Mouse (Mus musculus): ENCODE measurements around the gene Stk4. TPM values are rescaled to one million over a fixed set of nuclear protein-coding genes. Genes with fewer than 3 reads are reported as not detected.

Stk4 gene
- polyA plus RNA-seq, 1 experiment = 150 TPM

DNA sequence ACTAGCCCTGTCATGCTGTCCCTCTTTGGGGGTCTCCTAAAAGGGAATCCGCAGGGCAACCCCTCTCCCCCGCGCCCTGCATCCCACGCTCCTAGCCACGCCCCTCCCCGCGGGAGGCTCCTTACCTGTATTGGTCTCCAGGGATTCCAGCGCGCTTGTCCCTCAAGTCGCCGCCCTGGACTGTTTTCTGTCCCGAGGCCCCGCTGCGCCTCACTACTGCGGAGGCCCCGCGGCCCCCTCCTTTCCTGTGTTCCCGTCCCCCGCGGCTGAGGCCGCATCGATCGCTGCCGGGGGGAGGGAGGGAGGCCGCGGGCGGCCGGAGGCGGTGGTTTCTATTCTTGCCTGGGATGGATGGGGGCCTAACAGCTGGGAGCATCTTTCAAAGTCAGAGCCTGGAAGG is 100.8 kb downstream of the Stk4 start, which contains the start of gene Kcns1:
Gene Kcns1, minus strand, starts transcription at position 212 of the 400 bp plus-strand sequence.
- TF ChIP-seq CTCF (IDR thresholded peaks at IDR 0.05; ENCODE audit: insufficient read depth, low read depth, low read length) (no peak), POLR2A (IDR thresholded peaks at IDR 0.05; ENCODE audit: insufficient read depth, low read depth, low read length) (no peak)
- WGBS = under 1% methylated on average over 29 of the region's 29 CpGs
- Histone ChIP-seq H3K27ac (ENCODE audit: insufficient read depth, low read depth, low read length) (no peak within 1 kb of the TSS), H3K4me3 (ENCODE audit: insufficient read depth, low read depth, low read length) (peak within 1 kb of the TSS; percentile 32), H3K4me1 (ENCODE audit: control insufficient read depth, insufficient read depth, low read length) (peaks cover 18% of the 10 kb centered on the region; the same call in 1 of the 2 replicates)

DNA sequence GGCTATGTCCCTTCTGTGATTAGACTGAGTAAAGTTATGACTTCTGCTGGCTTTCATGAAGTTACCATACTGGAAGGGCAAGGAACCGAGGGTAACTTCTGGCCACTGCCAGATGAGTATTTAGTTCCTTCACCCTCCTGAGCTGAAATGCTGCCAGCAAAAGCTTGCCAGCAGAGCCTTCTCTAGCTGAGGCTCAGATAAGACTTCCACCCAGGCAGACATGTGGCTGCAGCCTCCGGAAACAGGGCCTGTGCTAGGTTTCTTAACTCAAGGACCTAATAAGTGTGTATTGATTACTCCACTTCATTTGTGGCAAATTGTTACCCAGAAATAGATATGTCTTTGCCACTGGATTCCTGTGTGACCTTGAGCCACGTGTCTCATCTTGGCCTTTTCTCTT is 103.3 kb downstream of the Stk4 start:
- TF ChIP-seq CTCF (IDR thresholded peaks at IDR 0.05; ENCODE audit: insufficient read depth, low read depth, low read length) (no peak), POLR2A (IDR thresholded peaks at IDR 0.05; ENCODE audit: insufficient read depth, low read depth, low read length) (no peak)
- WGBS = 66% methylated on average over 3 of the region's 3 CpGs
- H3K27ac ChIP-seq (ENCODE audit: insufficient read depth, low read depth, low read length) = no peak overlapping the region
- H3K4me1 ChIP-seq (ENCODE audit: control insufficient read depth, insufficient read depth, low read length) = peaks cover 10% of the 10 kb centered on the region; the same call in 1 of the 2 replicates
- no peak overlapping the region for H3K4me3 ChIP-seq (ENCODE audit: insufficient read depth, low read depth, low read length)

DNA sequence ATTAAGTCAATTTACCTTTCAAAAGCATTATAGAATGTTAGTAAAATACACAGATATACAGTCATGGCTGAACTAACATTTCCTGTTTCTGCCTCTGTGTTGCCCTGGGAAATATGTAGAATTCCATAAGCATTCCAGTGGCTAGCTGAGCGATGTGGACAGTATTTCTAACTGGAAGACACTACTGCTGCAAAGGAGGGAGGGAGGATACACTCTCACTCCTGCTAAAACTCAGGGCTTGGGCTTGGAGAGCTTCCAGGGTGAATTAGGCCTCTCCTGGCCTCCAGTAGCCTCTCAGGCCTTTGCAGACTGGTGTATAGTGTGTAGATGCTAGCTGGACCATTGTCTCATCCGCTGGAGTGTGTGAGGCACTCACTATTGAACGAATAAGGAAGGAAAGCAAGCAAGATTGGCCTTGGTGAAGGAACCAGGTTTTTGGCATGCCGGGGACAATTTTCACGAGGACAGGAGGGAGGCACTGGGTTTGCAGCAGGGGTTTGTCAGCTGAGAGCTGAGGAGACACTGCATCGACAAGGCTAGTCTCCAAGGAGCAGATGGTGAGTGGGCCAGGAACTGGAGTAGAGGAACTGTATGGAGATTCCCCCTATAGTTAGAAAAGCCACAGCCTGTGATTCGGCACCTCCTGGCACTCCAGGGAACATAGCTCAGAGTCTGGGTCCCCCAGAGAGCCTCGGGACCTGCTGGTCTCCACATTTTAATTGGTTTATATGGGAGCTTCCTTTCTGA is 104.7 kb downstream of the Stk4 start:
- H3K27ac ChIP-seq (ENCODE audit: insufficient read depth, low read depth, low read length) = no peak overlapping the region
- TF ChIP-seq POLR2A (IDR thresholded peaks at IDR 0.05; ENCODE audit: insufficient read depth, low read depth, low read length) (no peak), CTCF (IDR thresholded peaks at IDR 0.05; ENCODE audit: insufficient read depth, low read depth, low read length) (no peak)
- H3K4me1 ChIP-seq (ENCODE audit: control insufficient read depth, insufficient read depth, low read length) = peaks cover 10% of the 10 kb centered on the region; the same call in 1 of the 2 replicates
- H3K4me3 ChIP-seq (ENCODE audit: insufficient read depth, low read depth, low read length) = no peak overlapping the region
- 72% methylated on average over 8 of the region's 8 CpGs for WGBS

DNA sequence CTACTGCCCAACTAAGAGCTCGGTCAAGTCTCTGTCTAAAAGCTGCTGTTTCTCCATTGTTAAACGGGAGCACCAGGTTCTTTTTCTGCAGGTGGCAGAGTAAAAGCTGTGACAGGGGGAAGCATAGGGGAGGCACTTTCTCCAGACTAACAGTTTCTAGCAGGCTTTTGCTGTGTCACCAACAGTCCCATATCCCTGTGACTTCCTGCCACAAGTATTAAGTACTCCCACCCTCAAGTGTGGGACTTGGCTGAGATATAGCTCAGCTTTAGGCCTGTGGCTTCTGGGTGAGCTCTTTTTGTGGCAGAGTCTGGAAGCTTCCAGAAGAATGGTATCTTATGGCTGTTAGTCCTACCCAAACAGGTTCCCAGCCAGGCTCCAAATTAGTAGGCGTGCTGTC is 105.7 kb downstream of the Stk4 start:
- WGBS = 61% methylated on average over 3 of the region's 3 CpGs
- no peak overlapping the region for H3K27ac ChIP-seq (ENCODE audit: insufficient read depth, low read depth, low read length)
- H3K4me3 ChIP-seq (ENCODE audit: insufficient read depth, low read depth, low read length) = no peak overlapping the region
- no peak for TF ChIP-seq CTCF (IDR thresholded peaks at IDR 0.05; ENCODE audit: insufficient read depth, low read depth, low read length)
- TF ChIP-seq POLR2A (IDR thresholded peaks at IDR 0.05; ENCODE audit: insufficient read depth, low read depth, low read length) = no peak
- peaks cover 3% of the 10 kb centered on the region; the same call in 1 of the 2 replicates for H3K4me1 ChIP-seq (ENCODE audit: control insufficient read depth, insufficient read depth, low read length)

DNA sequence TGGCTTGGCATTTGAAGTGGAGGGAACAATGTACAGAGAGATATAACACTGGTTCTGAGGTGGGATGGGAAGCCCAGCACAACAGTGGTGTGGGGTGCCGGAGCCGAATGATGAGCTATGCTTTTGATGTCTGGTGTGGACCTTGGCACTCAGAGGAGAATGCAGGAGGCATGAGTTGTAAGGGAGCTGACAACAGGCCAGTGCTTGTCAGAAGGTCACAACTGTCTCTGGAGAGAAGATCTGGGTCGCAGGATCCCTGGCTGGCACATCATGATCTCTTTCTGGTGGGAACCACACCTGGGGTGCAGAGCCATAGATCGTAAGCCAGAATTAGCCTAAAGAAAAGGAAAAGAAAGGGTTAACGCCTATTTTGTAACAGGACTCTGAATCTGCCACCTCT is 107.7 kb downstream of the Stk4 start:
- 90% methylated on average over 5 of the region's 5 CpGs for WGBS

GRCm38 (mm10) chr2:164180124-164180523 is 110.0 kb downstream of the Stk4 start:
- H3K27ac ChIP-seq (ENCODE audit: insufficient read depth, low read depth, low read length) = no peak overlapping the region
- no peak overlapping the region for H3K4me3 ChIP-seq (ENCODE audit: insufficient read depth, low read depth, low read length)
- WGBS = 38% methylated on average over 3 of the region's 3 CpGs
- no peaks in the 10 kb centered on the region for H3K4me1 ChIP-seq (ENCODE audit: control insufficient read depth, insufficient read depth, low read length)
- TF ChIP-seq CTCF (IDR thresholded peaks at IDR 0.05; ENCODE audit: insufficient read depth, low read depth, low read length) (0 out of 2 replicates have a peak, but pooled peaks have one; percentile 7), POLR2A (IDR thresholded peaks at IDR 0.05; ENCODE audit: insufficient read depth, low read depth, low read length) (no peak)

More for the DNA sequence above, 107.7 kb downstream of the Stk4 start:
- TF ChIP-seq POLR2A (IDR thresholded peaks at IDR 0.05; ENCODE audit: insufficient read depth, low read depth, low read length) = no peak
- no peak overlapping the region for H3K27ac ChIP-seq (ENCODE audit: insufficient read depth, low read depth, low read length)
- H3K4me3 ChIP-seq (ENCODE audit: insufficient read depth, low read depth, low read length) = no peak overlapping the region
- H3K4me1 ChIP-seq (ENCODE audit: control insufficient read depth, insufficient read depth, low read length) = no peaks in the 10 kb centered on the region; the same call in 1 of the 2 replicates

GRCm38 (mm10) chr2:164180770-164181169 is 110.6 kb downstream of the Stk4 start:
- Histone ChIP-seq H3K4me3 (ENCODE audit: insufficient read depth, low read depth, low read length) (no peak overlapping the region), H3K27ac (ENCODE audit: insufficient read depth, low read depth, low read length) (no peak overlapping the region), H3K4me1 (ENCODE audit: control insufficient read depth, insufficient read depth, low read length) (no peaks in the 10 kb centered on the region)
- TF ChIP-seq CTCF (IDR thresholded peaks at IDR 0.05; ENCODE audit: insufficient read depth, low read depth, low read length) (no peak), POLR2A (IDR thresholded peaks at IDR 0.05; ENCODE audit: insufficient read depth, low read depth, low read length) (no peak)
- WGBS = 87% methylated on average over 4 of the region's 4 CpGs

DNA sequence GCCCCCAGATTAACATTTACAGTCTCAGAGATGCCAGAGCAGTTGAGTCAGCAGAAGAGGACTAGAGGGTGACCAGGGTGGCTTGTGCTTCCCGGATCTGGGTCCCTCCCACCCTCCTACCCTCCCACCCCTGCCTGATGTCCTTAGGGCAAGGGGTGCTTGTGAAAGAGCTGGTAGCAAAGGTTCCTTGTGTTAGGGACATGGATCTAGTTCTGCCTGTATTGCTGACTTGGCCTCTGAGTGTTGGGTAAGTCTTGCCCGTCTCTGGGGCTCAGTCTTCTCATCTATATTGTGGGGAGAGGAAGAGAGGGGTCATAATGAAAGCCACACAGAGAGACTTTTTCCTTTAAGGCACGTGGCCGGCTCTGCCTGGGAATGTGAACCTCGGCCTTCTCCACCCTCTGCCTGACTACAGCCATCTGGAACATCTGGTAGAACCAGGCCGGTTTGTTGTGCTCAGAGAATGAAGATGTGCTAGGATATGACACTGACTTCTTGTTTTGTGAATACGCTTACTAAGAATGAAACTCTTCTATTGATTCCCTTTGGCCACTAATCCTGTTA is 112.7 kb downstream of the Stk4 start, which contains the start of gene Wfdc5:
Gene Wfdc5, minus strand, starts transcription at position 51 of the 564 bp plus-strand sequence.
- no peak for TF ChIP-seq POLR2A (IDR thresholded peaks at IDR 0.05; ENCODE audit: insufficient read depth, low read depth, low read length)
- no peak for TF ChIP-seq CTCF (IDR thresholded peaks at IDR 0.05; ENCODE audit: insufficient read depth, low read depth, low read length)
- 90% methylated on average over 7 of the region's 7 CpGs for WGBS
- no peak within 1 kb of the TSS for H3K4me3 ChIP-seq (ENCODE audit: insufficient read depth, low read depth, low read length)

DNA sequence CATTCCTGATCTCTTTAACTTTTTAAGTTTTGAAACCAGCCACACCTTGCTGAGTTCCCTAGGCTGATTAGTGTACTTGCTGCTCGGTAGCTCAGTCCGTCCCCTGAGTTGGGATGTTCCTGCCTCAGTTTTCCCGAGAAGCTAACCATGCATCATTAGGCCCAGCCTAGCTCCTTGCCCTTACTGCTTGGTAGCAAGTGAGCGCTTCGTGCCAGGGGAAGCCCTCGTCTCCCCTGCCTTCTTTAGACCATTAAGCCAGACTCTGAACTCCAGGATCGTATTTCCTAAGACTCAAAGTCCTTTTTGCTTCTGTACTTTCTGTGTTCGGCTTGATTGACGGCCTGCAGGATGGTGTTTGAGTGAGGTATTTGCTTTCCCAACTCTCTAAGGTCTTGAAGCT is 113.2 kb downstream of the Stk4 start:
- Histone ChIP-seq H3K4me1 (ENCODE audit: control insufficient read depth, insufficient read depth, low read length) (no peaks in the 10 kb centered on the region), H3K27ac (ENCODE audit: insufficient read depth, low read depth, low read length) (no peak overlapping the region), H3K4me3 (ENCODE audit: insufficient read depth, low read depth, low read length) (no peak overlapping the region)
- WGBS = 74% methylated on average over 9 of the region's 9 CpGs
- TF ChIP-seq POLR2A (IDR thresholded peaks at IDR 0.05; ENCODE audit: insufficient read depth, low read depth, low read length) (no peak), CTCF (IDR thresholded peaks at IDR 0.05; ENCODE audit: insufficient read depth, low read depth, low read length) (no peak)

More for the DNA sequence above, 112.7 kb downstream of the Stk4 start, which contains the start of gene Wfdc5:
- no peaks in the 10 kb centered on the region for H3K4me1 ChIP-seq (ENCODE audit: control insufficient read depth, insufficient read depth, low read length)
- H3K27ac ChIP-seq (ENCODE audit: insufficient read depth, low read depth, low read length) = no peak within 1 kb of the TSS

All from olfactory bulb, adult 2 months (tissue).